Mouse (Mus musculus): ENCODE measurements around the gene Ret. TPM values are rescaled to one million over a fixed set of nuclear protein-coding genes. Genes with fewer than 3 reads are reported as not detected.

Ret gene
- total RNA-seq, 2 experiments from 2014 or later: 6.4 to 6.8 TPM

DNA sequence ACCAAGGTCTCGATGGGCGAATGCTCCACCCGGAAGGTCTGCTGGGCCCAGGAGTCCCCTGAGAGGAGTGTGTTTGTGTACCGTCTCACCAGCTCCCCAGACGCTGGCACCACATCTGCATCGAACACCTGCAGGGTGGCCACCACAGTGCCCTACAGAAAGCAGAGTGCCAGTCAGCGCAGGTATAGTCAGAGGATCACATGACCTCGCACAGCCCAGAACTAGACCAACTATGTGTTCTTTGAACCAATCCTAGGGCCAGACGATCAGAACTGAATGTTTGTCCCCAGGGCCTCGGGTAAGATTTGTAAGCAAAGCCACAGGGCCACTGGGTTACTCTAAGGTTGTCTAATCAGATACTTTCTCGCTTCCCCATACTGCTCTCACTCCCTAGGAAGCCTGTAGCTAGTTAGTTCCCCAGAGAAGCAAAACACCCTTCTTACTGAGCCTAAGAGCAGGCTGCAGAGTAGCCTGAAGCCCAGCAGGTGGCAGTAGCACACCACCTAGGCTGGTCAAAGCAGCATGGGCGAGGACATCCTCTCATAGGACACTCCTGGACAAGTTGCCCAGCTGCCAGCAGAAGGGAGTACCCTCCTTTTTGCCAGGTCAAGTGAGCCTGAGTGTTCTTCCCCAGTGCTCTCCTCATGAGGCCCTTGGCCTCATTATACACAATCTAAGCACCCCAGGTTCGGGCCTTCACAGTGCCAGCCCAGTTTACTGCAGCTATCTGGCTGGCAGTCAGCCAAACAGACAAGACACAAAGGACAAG, 18.0 kb downstream of the Ret start:
- DNase-seq (ENCODE audit: low spot score in 2 of 2): peak; percentile 77 to 82

DNA sequence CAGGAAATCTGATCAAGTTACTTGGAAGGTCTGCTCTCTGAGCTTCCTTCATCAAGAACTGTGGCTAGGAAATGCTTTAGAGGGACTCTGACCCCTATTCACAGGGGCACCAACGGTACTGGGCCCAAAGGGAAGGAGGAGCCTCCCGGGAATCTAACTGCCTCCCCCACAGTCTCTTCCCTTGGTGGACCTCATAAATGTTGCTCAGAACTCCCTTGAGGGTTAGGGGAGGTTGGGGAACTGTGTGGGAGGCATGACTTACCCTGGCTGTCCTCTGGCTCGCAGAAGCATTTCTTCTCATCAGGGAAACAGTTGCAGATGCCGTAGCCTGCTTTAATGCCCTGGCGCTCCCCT, 23.6 kb downstream of the Ret start:
- no peak for DNase-seq (ENCODE audit: low spot score in 2 of 2)

DNA sequence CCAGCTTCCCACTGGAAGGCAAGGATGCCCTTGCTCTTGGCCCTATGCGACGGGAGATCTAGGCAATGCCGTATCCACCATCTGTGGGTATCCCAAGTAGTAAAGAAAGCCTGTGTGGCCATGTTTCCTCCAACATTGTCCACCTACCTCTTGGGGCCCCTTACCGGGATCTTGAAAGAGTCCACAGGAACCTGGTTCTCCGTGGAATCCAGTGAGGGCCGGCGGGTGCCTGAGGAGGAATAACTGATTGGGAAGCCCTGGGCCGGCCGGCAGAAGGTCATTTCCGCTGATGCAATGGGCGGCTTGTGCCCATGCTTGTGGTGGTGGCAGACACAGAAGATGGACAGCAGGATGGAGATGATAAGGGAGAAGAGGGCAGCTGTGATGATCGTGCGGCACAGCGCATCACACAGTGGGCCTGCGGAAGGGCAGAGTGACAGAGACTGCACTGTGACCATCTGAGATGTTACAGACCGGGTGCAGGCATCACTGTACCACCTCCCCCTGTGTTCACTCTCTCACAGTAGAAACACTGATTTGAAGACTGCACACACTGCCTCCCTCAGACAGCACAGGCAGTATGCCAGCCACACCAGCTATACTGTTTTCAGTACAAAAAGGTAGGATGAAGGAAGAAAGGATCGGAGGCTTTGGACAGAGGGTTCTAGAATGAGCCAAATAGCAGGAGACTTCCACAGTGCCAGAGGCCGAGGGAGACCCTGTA, 24.1 kb downstream of the Ret start:
- DNase-seq (ENCODE audit: low spot score in 2 of 2): no peak

DNA sequence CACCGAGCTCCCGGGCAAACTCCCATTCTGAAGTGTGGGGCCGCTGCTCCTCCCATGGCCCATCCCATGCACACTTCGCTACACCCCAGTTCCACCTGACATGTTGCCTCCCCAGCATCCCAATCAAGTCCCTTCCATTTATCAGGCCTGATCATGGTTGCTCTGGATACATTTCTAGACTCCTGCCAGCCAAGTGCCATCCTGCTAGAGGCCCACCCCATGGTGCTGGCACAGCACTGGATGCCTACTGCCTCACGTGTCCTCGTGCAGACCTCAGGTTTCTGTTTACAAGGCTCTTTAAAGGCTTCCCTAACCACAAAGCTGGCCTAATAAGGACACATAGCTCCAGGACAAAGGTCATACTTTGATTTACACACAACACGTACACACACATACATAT, 26.1 kb downstream of the Ret start:
- no peak for DNase-seq (ENCODE audit: low spot score in 2 of 2)

DNA sequence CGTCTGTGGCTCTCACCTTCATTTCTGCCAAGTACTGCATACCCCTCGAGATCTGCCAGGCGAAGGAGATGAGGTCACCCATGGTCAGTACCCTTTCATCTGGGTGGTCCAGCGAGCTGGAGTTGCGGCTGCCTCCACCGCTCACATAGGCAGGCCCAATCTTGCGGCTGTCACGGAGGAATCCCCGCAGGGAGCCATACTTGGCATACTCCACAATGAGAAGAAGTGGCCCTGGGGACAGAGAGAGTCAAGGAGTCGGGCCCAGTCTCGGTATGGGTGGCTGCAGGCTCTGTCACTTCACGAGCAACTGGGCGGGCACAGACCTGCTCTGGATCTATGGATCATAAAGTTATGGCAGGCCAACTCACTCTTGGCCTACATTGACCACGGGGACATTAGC, 29.4 kb downstream of the Ret start:
- no peak for DNase-seq (ENCODE audit: low spot score in 2 of 2)

DNA sequence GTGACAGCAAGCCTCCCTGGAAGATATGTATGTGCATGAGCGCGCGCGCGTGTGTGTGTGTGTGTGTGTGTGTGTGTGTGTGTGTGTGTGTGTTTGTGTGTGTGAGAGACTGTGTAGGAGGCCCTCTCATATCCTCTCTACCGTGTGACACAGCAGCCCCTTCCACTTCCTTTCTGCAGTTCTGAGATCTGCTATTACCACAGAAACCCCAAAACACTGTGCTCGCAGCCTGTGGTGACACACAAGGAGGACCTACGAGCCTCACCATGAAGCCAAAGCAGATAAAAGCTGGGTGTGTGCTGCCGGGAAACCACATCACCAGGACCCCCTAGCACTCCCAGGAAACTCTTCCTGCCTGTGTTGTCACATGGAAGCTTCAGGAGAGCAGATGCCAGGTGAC, 30.5 kb downstream of the Ret start:
- DNase-seq (ENCODE audit: low spot score in 2 of 2): no peak

DNA sequence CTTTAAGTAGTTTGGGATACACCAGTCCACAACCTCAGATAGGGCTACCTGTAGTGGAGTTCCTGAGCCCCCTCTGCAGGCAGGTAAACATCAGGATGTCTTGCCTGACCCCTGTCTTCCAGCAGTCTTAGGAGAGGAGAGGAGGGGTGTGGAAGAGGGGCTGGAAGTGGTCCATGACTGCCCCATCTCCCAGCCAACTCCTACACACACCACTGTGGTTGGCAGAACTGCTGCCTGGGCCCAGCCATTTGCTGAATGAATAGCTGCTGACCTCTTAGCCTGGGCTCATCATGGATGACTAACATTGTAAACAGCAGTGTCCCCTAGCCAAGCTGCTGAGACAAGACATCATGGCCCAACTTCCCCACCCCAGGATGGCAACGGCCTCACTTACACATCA, 32.0 kb downstream of the Ret start:
- no peak for DNase-seq (ENCODE audit: low spot score in 2 of 2)

DNA sequence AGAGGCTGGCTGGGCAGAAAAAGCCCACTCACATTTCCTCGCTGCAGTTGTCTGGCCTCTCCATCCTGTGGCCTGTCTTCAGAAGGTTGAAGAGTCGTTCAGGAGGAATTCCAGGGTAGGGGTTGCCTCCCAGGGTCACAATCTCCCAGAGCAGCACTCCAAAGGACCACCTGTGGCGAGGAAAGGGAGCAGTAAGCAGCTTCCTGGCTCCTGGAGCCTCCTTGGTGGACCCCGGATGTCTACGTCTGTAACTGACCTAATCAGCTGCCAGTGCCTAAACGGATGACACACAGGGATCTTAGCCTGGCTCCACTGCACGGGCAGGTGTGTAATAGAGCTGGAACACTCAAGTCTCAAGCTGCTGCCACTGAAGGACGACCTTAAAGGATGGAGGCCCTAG, 32.8 kb downstream of the Ret start:
- no peak for DNase-seq (ENCODE audit: low spot score in 2 of 2)

DNA sequence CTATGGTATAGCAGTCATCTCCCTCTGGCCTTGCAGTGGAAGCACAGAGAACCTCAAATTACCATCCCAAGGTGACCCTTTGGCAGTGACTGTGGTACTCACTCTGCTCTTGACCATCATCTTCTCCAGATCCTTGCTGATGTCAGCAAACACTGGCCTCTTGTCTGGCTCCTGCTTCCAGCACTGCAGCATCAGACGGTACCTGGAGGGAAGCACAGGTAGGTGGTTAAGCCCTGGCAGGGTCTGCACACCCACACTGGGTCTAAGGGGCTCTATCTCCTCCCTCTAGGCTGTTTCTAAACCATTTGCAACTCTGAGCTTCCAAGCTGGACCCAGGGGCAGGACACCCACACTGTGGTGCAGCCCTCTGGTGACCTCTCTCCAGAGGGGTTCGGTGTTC, 34.4 kb downstream of the Ret start:
- DNase-seq (ENCODE audit: low spot score in 2 of 2): no peak

DNA sequence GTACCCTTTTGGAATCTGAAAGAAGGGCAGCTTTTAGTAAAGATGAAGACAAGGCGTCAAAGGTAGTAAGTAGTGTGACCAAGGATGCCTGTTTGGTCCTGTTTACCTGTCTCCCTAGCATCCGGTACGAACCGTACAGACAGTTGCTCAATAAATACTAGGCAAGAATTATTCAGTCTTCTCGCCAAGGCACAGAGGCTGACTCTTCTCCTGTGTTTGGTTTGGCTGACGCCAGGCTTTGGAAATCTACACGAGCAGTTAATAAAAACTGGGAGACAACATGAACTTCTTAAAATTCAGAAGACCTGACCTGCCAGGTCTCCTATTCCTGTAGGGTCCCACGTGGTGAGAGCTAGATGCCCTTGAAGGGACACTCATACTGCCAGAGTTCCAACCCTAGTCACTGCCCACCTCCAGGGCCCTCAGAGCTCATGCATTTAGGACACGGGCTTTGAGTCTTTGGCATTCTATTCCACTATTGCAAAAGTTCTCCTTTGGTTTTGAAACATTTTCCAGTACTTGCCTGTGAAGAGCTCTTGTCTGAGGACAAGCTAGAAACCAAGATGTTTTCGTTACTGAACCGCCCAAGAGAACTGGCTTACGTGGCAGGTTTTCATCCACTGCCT, 34.9 kb downstream of the Ret start:
- DNase-seq (ENCODE audit: low spot score in 2 of 2): no peak

DNA sequence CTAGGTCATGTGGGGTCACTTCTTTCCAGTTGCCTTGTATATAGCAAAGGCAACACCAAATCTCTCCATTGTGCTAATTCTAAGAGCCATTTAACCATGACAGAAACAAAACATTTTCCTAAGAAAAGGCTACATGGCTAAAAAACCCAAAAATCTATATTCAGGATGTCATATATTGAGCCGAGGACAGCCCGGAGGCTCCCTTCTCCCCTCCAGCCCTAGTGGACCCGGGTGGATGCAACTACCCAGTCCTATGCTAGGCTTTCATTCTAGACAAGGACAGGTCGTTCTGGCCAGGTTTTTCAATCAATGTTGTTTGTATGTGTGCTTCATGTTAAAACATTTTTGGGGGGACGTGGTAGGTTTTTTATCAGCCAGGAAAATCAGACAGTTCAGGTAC, 44.4 kb downstream of the Ret start:
- no peak for DNase-seq (ENCODE audit: low spot score in 2 of 2)

DNA sequence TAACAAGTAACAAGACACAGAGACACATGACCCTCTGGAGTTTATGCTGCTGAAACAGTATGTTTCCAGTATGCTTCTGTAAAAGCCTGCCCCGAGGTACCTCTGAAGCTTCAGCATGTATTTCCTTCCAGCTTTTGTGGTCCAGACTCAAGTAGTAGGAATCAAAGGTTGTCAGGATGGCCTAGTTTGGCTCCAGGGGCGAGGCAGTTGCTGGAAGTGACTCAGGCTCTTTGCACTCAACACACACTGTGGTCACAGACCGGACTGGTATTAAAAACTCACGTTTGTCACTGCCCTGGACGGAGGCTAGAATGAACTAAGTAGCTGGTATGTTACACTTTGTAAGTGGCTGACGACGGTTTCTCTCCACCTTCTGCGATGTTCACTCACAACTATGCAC, 46.5 kb downstream of the Ret start:
- DNase-seq (ENCODE audit: low spot score in 2 of 2): no peak

DNA sequence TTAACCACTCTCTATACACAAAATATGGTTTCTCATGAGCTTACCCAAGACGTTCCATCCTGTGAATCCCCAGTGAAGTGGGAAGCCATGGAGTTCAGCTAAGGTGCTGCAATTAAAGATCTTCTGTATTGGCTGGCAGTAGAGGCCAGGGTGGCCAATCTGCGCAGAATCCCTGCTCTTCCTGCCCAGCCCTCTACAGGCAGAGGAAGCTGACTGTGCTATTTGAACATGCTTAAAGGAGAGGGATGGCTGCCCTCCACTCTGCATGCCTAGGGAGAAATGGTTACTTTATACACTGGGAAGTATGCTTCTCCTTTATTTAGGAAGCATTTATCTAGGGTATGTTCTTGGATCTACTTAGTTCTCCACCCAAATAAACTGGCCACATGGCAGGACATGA, 47.0 kb downstream of the Ret start:
- no peak for DNase-seq (ENCODE audit: low spot score in 2 of 2)

DNA sequence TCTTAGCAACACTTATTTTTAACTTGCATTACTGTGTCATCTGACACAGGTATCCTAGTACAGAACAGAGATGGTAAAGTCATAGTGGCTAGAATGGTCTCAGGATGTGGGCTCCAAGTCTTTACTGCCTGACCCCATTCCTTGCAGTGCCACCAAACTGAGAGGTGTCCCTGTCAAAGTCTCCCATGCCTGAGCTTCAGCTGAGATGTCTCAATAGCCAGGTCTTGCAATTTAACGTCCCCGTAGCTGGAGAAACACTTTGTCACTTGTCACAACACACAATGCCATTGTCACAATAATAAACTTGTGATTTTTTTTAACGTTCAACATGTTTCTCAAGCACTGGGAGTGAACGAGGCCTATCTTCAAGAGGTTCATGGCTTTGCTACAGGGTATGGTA, 47.4 kb downstream of the Ret start:
- no peak for DNase-seq (ENCODE audit: low spot score in 2 of 2)

DNA sequence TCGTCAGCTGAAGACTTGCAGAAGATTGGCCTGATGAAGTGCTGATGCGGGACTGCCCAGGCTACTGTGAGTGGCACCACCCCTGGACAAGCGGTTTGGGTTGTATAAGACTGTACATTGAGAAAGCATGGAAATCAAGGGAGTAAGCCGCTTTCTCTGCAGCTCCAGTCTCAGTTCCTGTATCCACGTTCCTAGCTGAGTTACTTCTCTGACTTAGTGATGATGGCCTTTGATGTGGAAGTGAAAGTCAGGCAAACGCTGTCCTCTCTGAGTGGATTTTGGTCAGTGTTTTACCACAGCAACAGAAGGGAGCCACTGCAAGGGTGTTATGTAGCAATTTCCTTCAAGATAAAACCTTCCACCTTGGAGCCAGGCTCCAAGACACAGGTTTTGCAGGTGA, 56.6 kb downstream of the Ret start:
- DNase-seq (ENCODE audit: low spot score in 2 of 2): no peak

DNA sequence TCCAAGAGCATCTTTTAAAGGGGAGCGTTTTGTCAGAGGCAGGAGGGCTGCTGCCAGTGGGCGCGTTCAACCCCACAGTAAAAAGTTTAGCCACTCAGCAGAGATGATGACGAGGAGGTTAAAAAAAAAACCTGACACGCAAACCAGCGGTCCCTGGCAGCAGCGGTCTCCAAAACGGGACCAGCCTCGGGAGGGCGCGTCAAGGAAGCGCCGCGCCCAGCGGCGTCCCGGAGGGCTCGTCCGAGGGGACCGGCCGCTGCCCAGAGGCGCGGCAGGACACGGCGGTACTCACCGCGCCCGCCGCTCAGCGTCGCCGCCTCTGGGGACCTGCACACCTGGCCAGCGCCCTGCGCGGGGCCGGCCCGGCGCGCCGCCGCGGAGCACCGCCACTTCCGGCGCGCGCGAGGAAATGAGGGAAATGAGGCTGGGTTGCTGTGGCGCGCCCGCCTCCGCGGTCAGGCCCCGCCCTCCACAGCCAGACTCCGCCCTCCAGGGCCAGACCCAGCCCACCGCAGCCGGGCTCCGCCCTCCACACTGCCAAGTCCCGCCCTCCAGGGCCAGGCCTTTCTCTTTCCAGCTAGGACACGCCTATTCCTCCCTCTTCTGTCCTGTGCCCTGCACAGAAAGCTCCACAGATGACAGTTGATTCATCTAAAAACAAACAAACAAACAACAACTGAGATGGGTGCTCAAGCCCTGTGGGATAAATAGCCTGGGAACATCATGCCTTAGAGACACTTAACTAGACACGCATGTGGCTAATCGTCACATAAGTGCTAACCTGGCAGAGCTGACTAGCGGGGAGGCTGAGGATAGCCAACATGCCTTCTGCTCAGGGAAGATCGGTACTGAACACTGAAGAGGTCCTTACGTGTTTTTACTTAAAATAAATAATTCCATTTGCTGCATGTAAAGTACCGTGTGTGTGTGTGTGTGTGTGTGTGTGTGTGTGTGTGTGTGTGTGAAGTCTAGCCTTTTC, 58.5 kb downstream of the Ret start, which contains the start of gene Csgalnact2:
Gene Csgalnact2 (minus strand): TSS at position 410 of the 979 bp plus-strand sequence.
- peak; percentile 94 to 96 for DNase-seq (ENCODE audit: low spot score in 2 of 2)

DNA sequence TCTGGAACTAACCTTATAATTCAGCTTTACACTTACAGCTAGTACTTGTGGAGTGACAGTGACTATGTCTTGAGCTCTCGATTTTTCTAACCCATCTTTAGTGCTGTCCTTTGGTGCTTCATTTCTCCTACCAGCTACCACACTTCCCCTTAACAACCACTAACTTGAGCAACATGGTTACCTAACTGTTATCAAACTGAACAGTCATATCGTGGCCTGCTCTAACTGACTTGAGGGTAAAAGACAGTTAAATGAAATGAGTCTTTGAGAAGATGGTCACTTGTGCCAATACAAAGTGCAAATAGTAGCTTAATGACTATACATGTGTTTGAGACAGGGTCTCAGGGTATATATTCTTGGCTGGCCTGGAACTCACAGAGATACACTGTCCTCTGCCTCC, 60.4 kb downstream of the Ret start:
- no peak for DNase-seq (ENCODE audit: low spot score in 2 of 2)

DNA sequence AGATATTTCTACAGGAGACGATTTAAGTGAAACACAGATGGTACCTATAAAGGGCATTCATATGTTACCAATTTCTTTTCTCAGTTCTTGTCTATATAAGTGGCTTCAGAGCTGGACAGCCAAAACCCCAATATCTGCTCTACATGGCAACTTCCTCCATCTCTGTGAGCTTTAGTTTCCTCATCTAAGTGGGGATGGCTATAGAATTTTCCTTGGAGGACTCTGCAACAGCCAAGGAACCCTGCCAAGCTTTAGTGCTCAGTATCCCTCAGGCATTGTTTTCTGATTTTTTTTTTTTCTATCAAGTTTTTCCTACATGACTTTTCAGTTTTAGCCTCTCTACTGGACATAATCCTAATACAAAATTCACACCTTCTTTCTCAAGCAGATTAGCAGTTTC, 63.1 kb downstream of the Ret start:
- no peak for DNase-seq (ENCODE audit: low spot score in 2 of 2)

DNA sequence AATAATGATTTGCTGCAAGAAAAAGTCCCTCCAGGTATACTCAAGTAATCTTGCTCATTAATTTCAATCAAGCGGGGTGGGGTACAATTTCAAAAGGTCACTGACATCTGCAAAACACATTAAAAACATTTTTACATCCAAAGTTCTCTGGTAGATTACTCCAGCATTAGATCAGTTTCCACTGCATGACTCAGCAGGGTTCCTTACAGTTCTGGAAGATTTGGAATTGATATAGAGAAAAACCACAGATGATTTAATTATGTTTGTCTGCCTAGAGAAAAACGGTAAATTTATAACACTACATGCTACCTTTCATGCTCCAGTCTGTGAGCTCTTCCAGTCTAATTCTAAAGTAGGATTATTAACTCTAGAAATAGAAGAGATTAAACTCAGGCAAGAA, 67.5 kb downstream of the Ret start:
- DNase-seq (ENCODE audit: low spot score in 2 of 2): no peak

DNA sequence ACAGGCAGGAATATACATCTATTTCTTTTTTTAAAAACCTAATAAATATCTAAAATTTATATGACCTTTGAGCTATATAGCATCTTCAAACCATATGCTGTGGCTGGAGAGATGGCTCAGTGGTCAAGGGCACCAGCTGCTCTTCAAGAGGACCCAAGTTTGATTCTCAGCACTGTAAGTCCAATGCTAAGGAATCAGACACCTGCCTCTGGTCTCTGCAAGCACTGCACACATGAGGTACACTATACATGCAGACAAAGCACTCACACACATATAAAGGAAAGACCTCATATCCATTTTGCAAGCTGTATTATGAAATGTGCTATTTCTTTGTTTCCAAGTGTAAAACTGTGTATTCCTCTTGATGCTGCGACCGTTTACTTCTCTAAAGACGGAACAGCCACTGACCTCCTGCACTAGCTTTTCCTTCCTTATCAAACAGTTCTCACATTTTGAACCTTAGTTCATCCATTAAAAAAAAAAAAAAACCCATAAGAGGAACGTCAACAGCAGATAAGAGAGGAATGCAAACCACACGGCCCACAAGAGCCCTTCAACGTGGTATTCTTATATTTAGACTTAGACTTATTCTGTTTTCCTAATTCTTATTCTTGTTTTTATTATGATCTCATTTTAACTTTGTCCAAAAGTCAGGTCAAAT, 69.6 kb downstream of the Ret start:
- DNase-seq (ENCODE audit: low spot score in 2 of 2): no peak

DNA sequence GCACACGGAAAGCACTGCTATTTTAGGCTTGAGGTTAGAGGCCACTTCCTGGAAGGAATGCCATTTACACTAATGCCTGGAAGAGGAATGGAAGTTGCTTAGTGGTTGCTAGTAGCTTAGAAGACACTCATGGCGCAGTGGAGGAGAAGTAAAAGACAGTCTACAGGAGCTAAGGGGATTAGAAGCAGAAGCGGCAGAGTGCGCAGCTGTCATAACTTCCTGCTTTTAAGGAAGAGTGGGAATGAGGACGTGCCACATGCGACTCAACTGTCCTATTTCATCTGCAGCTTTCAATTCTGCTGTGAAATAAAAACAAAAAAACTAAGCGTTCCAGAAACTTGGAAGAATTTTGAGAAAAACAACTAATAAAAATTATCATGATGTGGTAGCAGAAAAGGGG, 70.3 kb downstream of the Ret start:
- no peak for DNase-seq (ENCODE audit: low spot score in 2 of 2)

Data from layer of hippocampus, postnatal 10 days (tissue).